ENCODE assay signal across 9 mouse cellular contexts in genomic region chr16:13232912-13233802, GRCm38 (mm10). TPM values are rescaled to one million over a fixed set of nuclear protein-coding genes. Genes with fewer than 3 reads are reported as not detected.
DNase-seq lines count a peak whose midpoint lies in the region; ATAC-seq and TF ChIP-seq lines count a peak whose summit lies in the region.
"Had no signal": no experiment of that assay in that cellular context is flagged by ENCODE, and none has a peak within 500 bp of the region (broad histone marks: within the 10 kb centered on the region; RNA-seq: fewer than 3 reads in every experiment).

No protein-coding gene starts in this region.

- DNase-seq in gastrocnemius, adult 18-20 months (ENCODE audit: low spot score) = peak; percentile 25
- DNase-seq in gastrocnemius, postnatal 10 days = no peak
- DNase-seq in forelimb bud, embryonic 11.5 days (ENCODE audit: low read depth, low spot score) = peak; percentile 3
- DNase-seq in kidney, adult 8-10 months = peak; percentile 36 to 39
- peak; percentile 80 for DNase-seq in lung, embryonic 14.5 days
- DNase-seq in cerebellum, adult 2 months = no peak
- no peak for DNase-seq in layer of hippocampus, adult 18-20 months (ENCODE audit: low spot score in 2 of 2)

- H3K9me3 ChIP-seq in lung, embryonic 14.5 days (ENCODE audit: low read depth, low read length) = no peaks in the 10 kb centered on the region
- H3K9me3 ChIP-seq: neural tube, embryonic 13.5 days had no signal

- no peak overlapping the region for H3K4me2 ChIP-seq in lung, embryonic 14.5 days
- H3K4me2 ChIP-seq: neural tube, embryonic 13.5 days had no signal

- H3K4me1 ChIP-seq in lung, embryonic 14.5 days (ENCODE audit: insufficient read depth) = peaks cover 8% of the 10 kb centered on the region
- H3K4me1 ChIP-seq in cerebellum, adult 2 months (ENCODE audit: control insufficient read depth, insufficient read depth, low read length) = no peaks in the 10 kb centered on the region
- H3K4me1 ChIP-seq: neural tube, embryonic 13.5 days had no signal

- TF ChIP-seq CTCF in lung, embryonic 14.5 days (IDR thresholded peaks at IDR 0.05; ENCODE audit: low read depth) = no peak
- TF ChIP-seq CTCF in cerebellum, adult 2 months (IDR thresholded peaks at IDR 0.05; ENCODE audit: borderline replicate concordance, insufficient read depth, low read depth, low read length) = no peak

- ATAC-seq in lung, embryonic 14.5 days (ENCODE audit: insufficient read depth) = peak; percentile 90
- ATAC-seq in monocyte, adult 5-6 weeks (replicated peaks; ENCODE audit: insufficient number of reproducible peaks, low FRiP score, low TSS enrichment, poor library complexity, severe bottlenecking) = no peak

- TF ChIP-seq POLR2A in cerebellum, adult 2 months (IDR thresholded peaks at IDR 0.05; ENCODE audit: borderline replicate concordance, insufficient read depth, low read length) = no peak

- H3K27me3 ChIP-seq in lung, embryonic 14.5 days (ENCODE audit: insufficient read depth, low read length) = no peaks in the 10 kb centered on the region
- no peaks in the 10 kb centered on the region for H3K27me3 ChIP-seq in cerebellum, adult 2 months (ENCODE audit: control insufficient read depth, insufficient read depth, low read length)
- H3K27me3 ChIP-seq: neural tube, embryonic 13.5 days had no signal

- H3K4me3 ChIP-seq in lung, embryonic 14.5 days (ENCODE audit: low read depth, low read length) = no peak overlapping the region
- no peak overlapping the region for H3K4me3 ChIP-seq in cerebellum, adult 2 months (replicated peaks; ENCODE audit: insufficient read depth, low read depth, low read length)
- H3K4me3 ChIP-seq: neural tube, embryonic 13.5 days had no signal

- H3K27ac ChIP-seq in lung, embryonic 14.5 days (ENCODE audit: low read depth) = peak overlapping the region; percentile 73
- H3K27ac ChIP-seq in cerebellum, adult 2 months (ENCODE audit: insufficient read depth, low read length) = no peak overlapping the region
- H3K27ac ChIP-seq: neural tube, embryonic 13.5 days had no signal

- no peaks in the 10 kb centered on the region for H3K36me3 ChIP-seq in lung, embryonic 14.5 days (ENCODE audit: insufficient read depth)
- H3K36me3 ChIP-seq: neural tube, embryonic 13.5 days had no signal

- H3K9ac ChIP-seq in lung, embryonic 14.5 days = no peak overlapping the region
- H3K9ac ChIP-seq: neural tube, embryonic 13.5 days had no signal

- WGBS in lung, embryonic 14.5 days = 47% methylated on average over 14 of the region's 14 CpGs
- 25% methylated on average over 14 of the region's 14 CpGs for WGBS in cerebellum, adult 2 months

RNA-seq across cellular contexts. Expression of gene Mrtfb, which starts 23.1 kb away (rescaled TPM):
- total RNA-seq in gastrocnemius, adult 18-20 months (2021) = 10 to 100 TPM; 23.7 to 24.0 TPM
- total RNA-seq in gastrocnemius, postnatal 10 days (2021) = 10 to 100 TPM; 39.5 TPM
- 33.9 and 35.1 TPM in 2 replicates for polyA plus RNA-seq in lung, embryonic 14.5 days (2014; fragmentation: Nextera tagmentation; extraction: Ambion mirVana)
- total RNA-seq in monocyte, adult 5-6 weeks (2017) = 3.8 to 9.2 TPM (median 4.6 TPM) in 3 replicates
- 18.6 and 19.2 TPM in 2 replicates for polyA plus RNA-seq in cerebellum, adult 2 months (2012; rRNA removed)
- total RNA-seq in layer of hippocampus, adult 18-20 months (2021) = 100 to 1,000 TPM; 170 to 173 TPM

Comparison
In these comparisons a context has a peak if more than half of its experiments do, and no peak if none do; other contexts are left out.
1. DNase-seq: peak in gastrocnemius, adult 18-20 months (single experiment), forelimb bud, embryonic 11.5 days (single experiment), kidney, adult 8-10 months (2 of 2) and lung, embryonic 14.5 days (single experiment); none in gastrocnemius, postnatal 10 days (single experiment), cerebellum, adult 2 months (0 of 2) and layer of hippocampus, adult 18-20 months (0 of 2).
2. RNA of gene Mrtfb, which starts 23.1 kb away (total RNA-seq): 170 to 173 TPM in layer of hippocampus, adult 18-20 months; 39.5 TPM in gastrocnemius, postnatal 10 days, 23.7 to 24.0 TPM in gastrocnemius, adult 18-20 months and 3.8 to 9.2 TPM in monocyte, adult 5-6 weeks; every median in the first group is over 4 times any median in the second.